Mouse (Mus musculus): ENCODE data around the gene Magohb. TPM values are rescaled to one million over a fixed set of nuclear protein-coding genes. Genes with fewer than 3 reads are reported as not detected.

Gene Magohb
- 0.30 and 0.34 TPM in 2 replicates for polyA plus RNA-seq (2012; rRNA removed)

- Histone ChIP-seq H3K27me3 (ENCODE audit: control insufficient read depth, insufficient read depth, low read length) (no peaks in the 10 kb centered on the region), H3K27ac (ENCODE audit: insufficient read depth, low read depth, low read length) (peak within 1 kb of the TSS; percentile 98), H3K36me3 (ENCODE audit: control insufficient read depth, insufficient read depth, low read length) (peaks cover 5% of the 10 kb centered on the region; the same call in 1 of the 2 replicates), H3K4me3 (ENCODE audit: low read depth, low read length) (peak within 1 kb of the TSS; percentile 73), H3K4me1 (ENCODE audit: control insufficient read depth, insufficient read depth, insufficient read length, low read length) (peaks cover 3% of the 10 kb centered on the region; the same call in 1 of the 2 replicates)
- TF ChIP-seq POLR2A (IDR thresholded peaks at IDR 0.05; ENCODE audit: low read depth, low read length): 0 out of 2 replicates have a peak, but pooled peaks have one; percentile 29
- TF ChIP-seq CTCF (IDR thresholded peaks at IDR 0.05; ENCODE audit: extremely low read depth, insufficient read length, insufficient replicate concordance, low read depth, low read length): no peak
- whole genome bisulfite sequencing: under 1% methylated on average over 49 of the region's 51 CpGs
These were observed at the start of gene Magohb for GRCm38 (mm10) chr6:131292991-131293788. Gene Magohb (minus strand): TSS chr6:131293244.

- Histone ChIP-seq H3K4me1 (ENCODE audit: control insufficient read depth, insufficient read depth, insufficient read length, low read length) (peaks cover 17% of the 10 kb centered on the region; the same call in 1 of the 2 replicates), H3K27me3 (ENCODE audit: control insufficient read depth, insufficient read depth, low read length) (no peaks in the 10 kb centered on the region), H3K27ac (ENCODE audit: insufficient read depth, low read depth, low read length) (peak overlapping the region; percentile 77), H3K4me3 (ENCODE audit: low read depth, low read length) (no peak overlapping the region), H3K36me3 (ENCODE audit: control insufficient read depth, insufficient read depth, low read length) (peaks cover 7% of the 10 kb centered on the region; the same call in 1 of the 2 replicates)
- TF ChIP-seq POLR2A (IDR thresholded peaks at IDR 0.05; ENCODE audit: low read depth, low read length): no peak
- no peak for TF ChIP-seq CTCF (IDR thresholded peaks at IDR 0.05; ENCODE audit: extremely low read depth, insufficient read length, insufficient replicate concordance, low read depth, low read length)
- 22% methylated on average over 3 of the region's 3 CpGs for WGBS
These were observed 47.0 kb upstream of the Magohb start for GRCm38 (mm10) chr6:131340082-131340481.

GRCm38 (mm10) chr6:131339309-131339708, 46.3 kb upstream of the Magohb start:
- WGBS: 21% methylated on average over 3 of the region's 3 CpGs
- no peak overlapping the region for H3K4me3 ChIP-seq (ENCODE audit: low read depth, low read length)
- peaks cover 7% of the 10 kb centered on the region; the same call in 1 of the 2 replicates for H3K36me3 ChIP-seq (ENCODE audit: control insufficient read depth, insufficient read depth, low read length)
- no peaks in the 10 kb centered on the region for H3K27me3 ChIP-seq (ENCODE audit: control insufficient read depth, insufficient read depth, low read length)
- peak overlapping the region; percentile 92 for H3K27ac ChIP-seq (ENCODE audit: insufficient read depth, low read depth, low read length)
- peaks cover 17% of the 10 kb centered on the region; the same call in 1 of the 2 replicates for H3K4me1 ChIP-seq (ENCODE audit: control insufficient read depth, insufficient read depth, insufficient read length, low read length)
- no peak for TF ChIP-seq CTCF (IDR thresholded peaks at IDR 0.05; ENCODE audit: extremely low read depth, insufficient read length, insufficient replicate concordance, low read depth, low read length)
- TF ChIP-seq POLR2A (IDR thresholded peaks at IDR 0.05; ENCODE audit: low read depth, low read length): no peak

- TF ChIP-seq POLR2A (IDR thresholded peaks at IDR 0.05; ENCODE audit: low read depth, low read length) (no peak), CTCF (IDR thresholded peaks at IDR 0.05; ENCODE audit: extremely low read depth, insufficient read length, insufficient replicate concordance, low read depth, low read length) (no peak)
- Histone ChIP-seq H3K27ac (ENCODE audit: insufficient read depth, low read depth, low read length) (peak overlapping the region; percentile 92), H3K27me3 (ENCODE audit: control insufficient read depth, insufficient read depth, low read length) (no peaks in the 10 kb centered on the region), H3K36me3 (ENCODE audit: control insufficient read depth, insufficient read depth, low read length) (peaks cover 7% of the 10 kb centered on the region; the same call in 1 of the 2 replicates), H3K4me3 (ENCODE audit: low read depth, low read length) (no peak overlapping the region), H3K4me1 (ENCODE audit: control insufficient read depth, insufficient read depth, insufficient read length, low read length) (peaks cover 13% of the 10 kb centered on the region; the same call in 1 of the 2 replicates)
- 34% methylated on average over 1 of the region's 1 CpGs for WGBS
These were observed 45.7 kb upstream of the Magohb start for GRCm38 (mm10) chr6:131338787-131339186.

GRCm38 (mm10) chr6:131327076-131327475, 34.0 kb upstream of the Magohb start:
- TF ChIP-seq CTCF (IDR thresholded peaks at IDR 0.05; ENCODE audit: extremely low read depth, insufficient read length, insufficient replicate concordance, low read depth, low read length) (no peak), POLR2A (IDR thresholded peaks at IDR 0.05; ENCODE audit: low read depth, low read length) (no peak)
- no peak overlapping the region for H3K27ac ChIP-seq (ENCODE audit: insufficient read depth, low read depth, low read length)
- 36% methylated on average over 2 of the region's 2 CpGs for WGBS
- H3K4me1 ChIP-seq (ENCODE audit: control insufficient read depth, insufficient read depth, insufficient read length, low read length): peaks cover 11% of the 10 kb centered on the region; the same call in 1 of the 2 replicates
- no peaks in the 10 kb centered on the region for H3K36me3 ChIP-seq (ENCODE audit: control insufficient read depth, insufficient read depth, low read length)
- no peak overlapping the region for H3K4me3 ChIP-seq (ENCODE audit: low read depth, low read length)
- no peaks in the 10 kb centered on the region for H3K27me3 ChIP-seq (ENCODE audit: control insufficient read depth, insufficient read depth, low read length)

- no peak overlapping the region for H3K4me3 ChIP-seq (ENCODE audit: low read depth, low read length)
- no peak for TF ChIP-seq CTCF (IDR thresholded peaks at IDR 0.05; ENCODE audit: extremely low read depth, insufficient read length, insufficient replicate concordance, low read depth, low read length)
- TF ChIP-seq POLR2A (IDR thresholded peaks at IDR 0.05; ENCODE audit: low read depth, low read length): no peak
- H3K4me1 ChIP-seq (ENCODE audit: control insufficient read depth, insufficient read depth, insufficient read length, low read length): peaks cover 17% of the 10 kb centered on the region; the same call in 1 of the 2 replicates
- peaks cover 18% of the 10 kb centered on the region for H3K36me3 ChIP-seq (ENCODE audit: control insufficient read depth, insufficient read depth, low read length)
- H3K27me3 ChIP-seq (ENCODE audit: control insufficient read depth, insufficient read depth, low read length): no peaks in the 10 kb centered on the region
- peak overlapping the region; percentile 96 for H3K27ac ChIP-seq (ENCODE audit: insufficient read depth, low read depth, low read length)
- WGBS: 17% methylated on average over 3 of the region's 3 CpGs
These were observed 29.0 kb upstream of the Magohb start for GRCm38 (mm10) chr6:131321854-131322639.
